ENCODE assay signal across 7 mouse cellular contexts in genomic region chr19:10258279-10259011, GRCm38 (mm10). TPM values are rescaled to one million over a fixed set of nuclear protein-coding genes. Genes with fewer than 3 reads are reported as not detected.
DNase-seq lines count a peak whose midpoint lies in the region; ATAC-seq lines count a peak whose summit lies in the region.

No protein-coding gene starts in this region.

- peak; percentile 71 for DNase-seq in adrenal gland, adult 2 months
- peak; percentile 80 for DNase-seq in cerebellum, postnatal 4 days (ENCODE audit: low spot score in 2 of 2)
- peak; percentile 59 to 60 for DNase-seq in gastrocnemius, adult 8-10 months (ENCODE audit: low spot score in 2 of 2)
- DNase-seq in left cerebral cortex, postnatal 36 days (ENCODE audit: low spot score in 2 of 2): peak; percentile 79 to 83
- peak; percentile 96 for DNase-seq in midbrain, embryonic 11.5 days (ENCODE audit: low spot score, missing footprints)
- DNase-seq in skeletal muscle tissue, adult 2 months (ENCODE audit: low read depth, low spot score): peak; percentile 68

- H3K27me3 ChIP-seq in intestine, embryonic 15.5 days (replicated peaks): no peaks in the 10 kb centered on the region
- no peaks in the 10 kb centered on the region for H3K27me3 ChIP-seq in midbrain, embryonic 11.5 days (ENCODE audit: control insufficient read depth, insufficient read depth, low read length)

- intact Hi-C loops in left cerebral cortex, postnatal 36 days (cut with DNase I): loop anchor here (5.0 kb wide), 2 partner anchors 179 to 224 kb away; partner anchors contain the start of gene Ppp1r32

- no peaks in the 10 kb centered on the region for H3K36me3 ChIP-seq in intestine, embryonic 15.5 days
- H3K36me3 ChIP-seq in midbrain, embryonic 11.5 days (ENCODE audit: control insufficient read depth, insufficient read depth, low read length): no peaks in the 10 kb centered on the region

- 17% methylated on average over 6 of the region's 6 CpGs for WGBS in intestine, embryonic 15.5 days
- WGBS in midbrain, embryonic 11.5 days: 26% methylated on average over 6 of the region's 6 CpGs

- H3K9me3 ChIP-seq in intestine, embryonic 15.5 days: no peaks in the 10 kb centered on the region
- no peaks in the 10 kb centered on the region for H3K9me3 ChIP-seq in midbrain, embryonic 11.5 days (ENCODE audit: control insufficient read depth, low read length)

- H3K4me2 ChIP-seq in intestine, embryonic 15.5 days (replicated peaks): no peak overlapping the region
- no peak overlapping the region for H3K4me2 ChIP-seq in midbrain, embryonic 11.5 days

- H3K4me1 ChIP-seq in intestine, embryonic 15.5 days (replicated peaks): peaks cover 10% of the 10 kb centered on the region; the same call in 1 of the 2 replicates
- no peaks in the 10 kb centered on the region for H3K4me1 ChIP-seq in midbrain, embryonic 11.5 days (ENCODE audit: control insufficient read depth, insufficient read depth, low read length)

- no peak overlapping the region for H3K27ac ChIP-seq in intestine, embryonic 15.5 days
- H3K27ac ChIP-seq in midbrain, embryonic 11.5 days (ENCODE audit: low read depth, low read length): no peak overlapping the region

- no peak overlapping the region for H3K4me3 ChIP-seq in intestine, embryonic 15.5 days (replicated peaks)
- H3K4me3 ChIP-seq in midbrain, embryonic 11.5 days (ENCODE audit: low read depth, low read length): no peak overlapping the region

- peak; percentile 68 for ATAC-seq in intestine, embryonic 15.5 days
- peak; percentile 74 for ATAC-seq in midbrain, embryonic 11.5 days (ENCODE audit: low FRiP score)

- H3K9ac ChIP-seq in intestine, embryonic 15.5 days: no peak overlapping the region
- no peak overlapping the region for H3K9ac ChIP-seq in midbrain, embryonic 11.5 days (ENCODE audit: low read length)

RNA-seq across cellular contexts. Expression of gene Myrf, which starts 17.9 kb away (rescaled TPM):
- 1 to 10 TPM; 2.3 to 2.7 TPM for total RNA-seq in adrenal gland, adult 2 months (2021)
- 2.5 and 3.1 TPM in 2 replicates for polyA plus RNA-seq in adrenal gland, adult 2 months (2012; rRNA removed)
- total RNA-seq in gastrocnemius, adult 8-10 months (2022): not detected
- 12.0 and 14.4 TPM in 2 replicates for polyA plus RNA-seq in intestine, embryonic 15.5 days (2015; fragmentation: Nextera tagmentation; extraction: Ambion mirVana)
- 10 to 100 TPM; 17.1 to 18.9 TPM for total RNA-seq in left cerebral cortex, postnatal 36 days (2021)
- 1.4 and 1.7 TPM in 2 replicates for polyA plus RNA-seq in midbrain, embryonic 11.5 days (2014; fragmentation: Nextera tagmentation; extraction: Ambion mirVana)

RNA-seq across cellular contexts. Expression of gene Dagla, which starts 46.2 kb away (rescaled TPM):
- total RNA-seq in adrenal gland, adult 2 months (2021): 1 to 10 TPM; 6.5 to 6.8 TPM
- 8.9 and 10.2 TPM in 2 replicates for polyA plus RNA-seq in adrenal gland, adult 2 months (2012; rRNA removed)
- total RNA-seq in gastrocnemius, adult 8-10 months (2022): 10 to 100 TPM in 1 of 4 experiments, 1 to 10 TPM in 3; 7.9 to 10.7 (median 8.8) TPM
- 3.5 and 3.6 TPM in 2 replicates for polyA plus RNA-seq in intestine, embryonic 15.5 days (2015; fragmentation: Nextera tagmentation; extraction: Ambion mirVana)
- total RNA-seq in left cerebral cortex, postnatal 36 days (2021): 10 to 100 TPM; 92.4 to 94.3 TPM
- polyA plus RNA-seq in midbrain, embryonic 11.5 days (2014; fragmentation: Nextera tagmentation; extraction: Ambion mirVana): 1.2 and 1.3 TPM in 2 replicates

RNA-seq across cellular contexts. Expression of gene Fen1, which starts 54.5 kb away (rescaled TPM):
- total RNA-seq in adrenal gland, adult 2 months (2021): 10 to 100 TPM in 1 of 2 experiments, 1 to 10 TPM in 1; 8.6 to 10.9 TPM
- 4.6 and 7.0 TPM in 2 replicates for polyA plus RNA-seq in adrenal gland, adult 2 months (2012; rRNA removed)
- total RNA-seq in gastrocnemius, adult 8-10 months (2022): 1 to 10 TPM; 4.2 to 5.4 (median 4.7) TPM
- 92.2 and 97.4 TPM in 2 replicates for polyA plus RNA-seq in intestine, embryonic 15.5 days (2015; fragmentation: Nextera tagmentation; extraction: Ambion mirVana)
- total RNA-seq in left cerebral cortex, postnatal 36 days (2021): 10 to 100 TPM in 1 of 2 experiments, 1 to 10 TPM in 1; 10.0 to 13.9 TPM
- polyA plus RNA-seq in midbrain, embryonic 11.5 days (2014; fragmentation: Nextera tagmentation; extraction: Ambion mirVana): 121 and 128 TPM in 2 replicates

RNA-seq across cellular contexts. Expression of gene Tmem258, which starts 54.6 kb away (rescaled TPM):
- 100 to 1,000 TPM; 180 to 185 TPM for total RNA-seq in adrenal gland, adult 2 months (2021)
- polyA plus RNA-seq in adrenal gland, adult 2 months (2012; rRNA removed): 81.8 and 98.2 TPM in 2 replicates
- 10 to 100 TPM; 74.3 to 86.5 (median 83.2) TPM for total RNA-seq in gastrocnemius, adult 8-10 months (2022)
- 470 and 520 TPM in 2 replicates for polyA plus RNA-seq in intestine, embryonic 15.5 days (2015; fragmentation: Nextera tagmentation; extraction: Ambion mirVana)
- 10 to 100 TPM; 65.4 to 66.1 TPM for total RNA-seq in left cerebral cortex, postnatal 36 days (2021)
- polyA plus RNA-seq in midbrain, embryonic 11.5 days (2014; fragmentation: Nextera tagmentation; extraction: Ambion mirVana): 334 and 352 TPM in 2 replicates

Comparison
In these comparisons a context has a peak if more than half of its experiments do, and no peak if none do; other contexts are left out.
1. RNA of gene Myrf, which starts 17.9 kb away (total RNA-seq): 17.1 to 18.9 TPM in left cerebral cortex, postnatal 36 days; 2.3 to 2.7 TPM in adrenal gland, adult 2 months and not detected in gastrocnemius, adult 8-10 months; every median in the first group is over 4 times any median in the second.
2. RNA of gene Dagla, which starts 46.2 kb away (total RNA-seq): 92.4 to 94.3 TPM in left cerebral cortex, postnatal 36 days; 7.9 to 10.7 TPM in gastrocnemius, adult 8-10 months and 6.5 to 6.8 TPM in adrenal gland, adult 2 months; every median in the first group is over 4 times any median in the second.
3. Peak in every context shown above with its lines, with median percentiles within 50 percentile points of each other: DNase-seq.